15 mouse cellular contexts compared by ENCODE assay signal in genomic region chr5:26157396-26158170, GRCm38 (mm10). TPM values are rescaled to one million over a fixed set of nuclear protein-coding genes. Genes with fewer than 3 reads are reported as not detected.
A peak's percentile ranks its signal among the peaks of the same experiment; 100 is the strongest.
DNase-seq lines count a peak whose midpoint lies in the region; ATAC-seq and TF ChIP-seq lines count a peak whose summit lies in the region.
"Had no signal": no experiment of that assay in that cellular context is flagged by ENCODE, and none has a peak within 500 bp of the region (broad histone marks: within the 10 kb centered on the region; RNA-seq: fewer than 3 reads in every experiment).

No protein-coding gene starts in this region.

- H3K4me1 ChIP-seq in heart, embryonic 10.5 days = no peaks in the 10 kb centered on the region
- no peaks in the 10 kb centered on the region for H3K4me1 ChIP-seq in heart, embryonic 11.5 days (ENCODE audit: control insufficient read depth, insufficient read depth, low read length)
- no peaks in the 10 kb centered on the region for H3K4me1 ChIP-seq in midbrain, postnatal 0 days (ENCODE audit: insufficient read depth, low read length)
- no peaks in the 10 kb centered on the region for H3K4me1 ChIP-seq in midbrain, embryonic 10.5 days
- H3K4me1 ChIP-seq in hindbrain, embryonic 10.5 days (replicated peaks) = no peaks in the 10 kb centered on the region
- H3K4me1 ChIP-seq: limb, embryonic 15.5 days; stomach, embryonic 15.5 days had no signal

- no peak overlapping the region for H3K4me3 ChIP-seq in heart, embryonic 10.5 days
- H3K4me3 ChIP-seq in heart, embryonic 11.5 days (ENCODE audit: low read depth, low read length) = no peak overlapping the region
- no peak overlapping the region for H3K4me3 ChIP-seq in midbrain, postnatal 0 days (ENCODE audit: low read depth, low read length)
- H3K4me3 ChIP-seq in midbrain, embryonic 10.5 days = no peak overlapping the region
- no peak overlapping the region for H3K4me3 ChIP-seq in hindbrain, embryonic 10.5 days
- H3K4me3 ChIP-seq: limb, embryonic 15.5 days; stomach, embryonic 15.5 days had no signal

- ATAC-seq in heart, embryonic 11.5 days (replicated peaks; ENCODE audit: insufficient number of reproducible peaks, low FRiP score, low TSS enrichment) = no peak
- ATAC-seq in midbrain, postnatal 0 days (ENCODE audit: low FRiP score) = no peak
- ATAC-seq: intestine, embryonic 16.5 days; midbrain, embryonic 16.5 days had no signal

- no peak overlapping the region for H3K9ac ChIP-seq in heart, embryonic 11.5 days (ENCODE audit: low read depth, low read length)
- H3K9ac ChIP-seq in midbrain, postnatal 0 days (replicated peaks; ENCODE audit: low read length, poor library complexity, severe bottlenecking) = no peak overlapping the region
- H3K9ac ChIP-seq: limb, embryonic 15.5 days; stomach, embryonic 15.5 days had no signal

- no peaks in the 10 kb centered on the region for H3K27me3 ChIP-seq in heart, embryonic 10.5 days (ENCODE audit: insufficient read depth, poor library complexity, severe bottlenecking)
- no peaks in the 10 kb centered on the region for H3K27me3 ChIP-seq in heart, embryonic 11.5 days (ENCODE audit: control insufficient read depth, insufficient read depth, low read length)
- no peaks in the 10 kb centered on the region for H3K27me3 ChIP-seq in midbrain, postnatal 0 days (ENCODE audit: insufficient read depth, low read length)
- H3K27me3 ChIP-seq in midbrain, embryonic 10.5 days (ENCODE audit: low read depth, poor library complexity, severe bottlenecking) = no peaks in the 10 kb centered on the region
- no peaks in the 10 kb centered on the region for H3K27me3 ChIP-seq in hindbrain, embryonic 10.5 days (ENCODE audit: insufficient read depth, poor library complexity, severe bottlenecking)
- H3K27me3 ChIP-seq: limb, embryonic 15.5 days; stomach, embryonic 15.5 days had no signal

- H3K27ac ChIP-seq in heart, embryonic 10.5 days = no peak overlapping the region
- no peak overlapping the region for H3K27ac ChIP-seq in heart, embryonic 11.5 days (ENCODE audit: low read depth, low read length)
- H3K27ac ChIP-seq in midbrain, postnatal 0 days (ENCODE audit: low read depth, low read length) = no peak overlapping the region
- H3K27ac ChIP-seq in midbrain, embryonic 10.5 days (replicated peaks) = no peak overlapping the region
- H3K27ac ChIP-seq in hindbrain, embryonic 10.5 days = no peak overlapping the region
- H3K27ac ChIP-seq: limb, embryonic 15.5 days; stomach, embryonic 15.5 days had no signal

- H3K4me2 ChIP-seq in heart, embryonic 11.5 days = no peak overlapping the region
- no peak overlapping the region for H3K4me2 ChIP-seq in midbrain, postnatal 0 days (ENCODE audit: low read depth, low read length, poor library complexity, severe bottlenecking)
- H3K4me2 ChIP-seq: limb, embryonic 15.5 days; stomach, embryonic 15.5 days had no signal

- TF ChIP-seq CTCF in midbrain, postnatal 0 days (IDR thresholded peaks at IDR 0.05) = no peak

- WGBS in heart, embryonic 10.5 days = 83% methylated on average over 10 of the region's 10 CpGs
- 69% methylated on average over 10 of the region's 10 CpGs for WGBS in heart, embryonic 11.5 days (ENCODE audit: insufficient replicate concordance)
- 72% methylated on average over 10 of the region's 10 CpGs for WGBS in midbrain, postnatal 0 days
- WGBS in midbrain, embryonic 10.5 days = 92% methylated on average over 10 of the region's 10 CpGs
- 86% methylated on average over 10 of the region's 10 CpGs for WGBS in hindbrain, embryonic 10.5 days

- H3K9me3 ChIP-seq in heart, embryonic 10.5 days = no peaks in the 10 kb centered on the region
- no peaks in the 10 kb centered on the region for H3K9me3 ChIP-seq in heart, embryonic 11.5 days (replicated peaks; ENCODE audit: control insufficient read depth, low read length)
- H3K9me3 ChIP-seq in midbrain, postnatal 0 days (ENCODE audit: low read length) = no peaks in the 10 kb centered on the region
- H3K9me3 ChIP-seq in midbrain, embryonic 10.5 days (replicated peaks) = no peaks in the 10 kb centered on the region
- H3K9me3 ChIP-seq in hindbrain, embryonic 10.5 days = no peaks in the 10 kb centered on the region
- H3K9me3 ChIP-seq: limb, embryonic 15.5 days; stomach, embryonic 15.5 days had no signal

- DNase-seq in heart, embryonic 10.5 days (ENCODE audit: low spot score) = peak; percentile 64
- DNase-seq in midbrain, postnatal 0 days (ENCODE audit: low spot score) = peak; percentile 28
- no peak for DNase-seq in midbrain, embryonic 10.5 days (ENCODE audit: low spot score)
- peak; percentile 84 for DNase-seq in adrenal gland, postnatal 10 days
- DNase-seq in lung, postnatal 36 days = peak; percentile 21
- no peak for DNase-seq in hindbrain, embryonic 10.5 days (ENCODE audit: low spot score)
- DNase-seq: cerebellum, postnatal 25 days had no signal

- no peaks in the 10 kb centered on the region for H3K36me3 ChIP-seq in heart, embryonic 10.5 days
- H3K36me3 ChIP-seq in heart, embryonic 11.5 days (ENCODE audit: control insufficient read depth, insufficient read depth, low read length) = no peaks in the 10 kb centered on the region
- H3K36me3 ChIP-seq in midbrain, postnatal 0 days (ENCODE audit: insufficient read depth, low read length) = no peaks in the 10 kb centered on the region
- H3K36me3 ChIP-seq in midbrain, embryonic 10.5 days = no peaks in the 10 kb centered on the region
- H3K36me3 ChIP-seq in hindbrain, embryonic 10.5 days = no peaks in the 10 kb centered on the region
- H3K36me3 ChIP-seq: limb, embryonic 15.5 days; stomach, embryonic 15.5 days had no signal

RNA-seq across cellular contexts. Expression of gene Gm10220, which starts 36.4 kb away (rescaled TPM):
- polyA plus RNA-seq in heart, embryonic 10.5 days (2016; fragmentation: Nextera tagmentation; extraction: Ambion mirVana) = not detected in 2 replicates
- not detected in 2 replicates for polyA plus RNA-seq in heart, embryonic 11.5 days (2014; fragmentation: Nextera tagmentation; extraction: Ambion mirVana)
- not detected in 2 replicates for total RNA-seq in midbrain, postnatal 0 days (2014; rRNA removed)
- 0.27 TPM in 1 of 2 replicates, not detected in the other for polyA plus RNA-seq in midbrain, postnatal 0 days (2015; fragmentation: Nextera tagmentation; extraction: Ambion mirVana)
- not detected in 2 replicates for polyA plus RNA-seq in midbrain, embryonic 10.5 days (2016; fragmentation: Nextera tagmentation; extraction: Ambion mirVana)
- total RNA-seq in adrenal gland, postnatal 10 days (2021) = not detected
- not detected in 2 replicates for polyA plus RNA-seq in hindbrain, embryonic 10.5 days (2016; fragmentation: Nextera tagmentation; extraction: Ambion mirVana)
- total RNA-seq: heart, postnatal 14 days; layer of hippocampus, postnatal 10 days had no signal
- polyA plus RNA-seq: intestine, embryonic 16.5 days; lung, embryonic 16.5 days; stomach, embryonic 15.5 days had no signal

RNA-seq across cellular contexts. Expression of gene 5031410I06Rik, which starts 52.4 kb away (rescaled TPM):
- polyA plus RNA-seq in heart, embryonic 10.5 days (2016; fragmentation: Nextera tagmentation; extraction: Ambion mirVana) = 0.33 TPM in 1 of 2 replicates, not detected in the other
- polyA plus RNA-seq in heart, embryonic 11.5 days (2014; fragmentation: Nextera tagmentation; extraction: Ambion mirVana) = not detected in 2 replicates
- total RNA-seq in midbrain, postnatal 0 days (2014; rRNA removed) = not detected in 2 replicates
- polyA plus RNA-seq in midbrain, postnatal 0 days (2015; fragmentation: Nextera tagmentation; extraction: Ambion mirVana) = 0.25 and 0.28 TPM in 2 replicates
- not detected in 2 replicates for polyA plus RNA-seq in midbrain, embryonic 10.5 days (2016; fragmentation: Nextera tagmentation; extraction: Ambion mirVana)
- total RNA-seq in adrenal gland, postnatal 10 days (2021) = not detected
- 0.07 and 0.09 TPM in 2 replicates for polyA plus RNA-seq in hindbrain, embryonic 10.5 days (2016; fragmentation: Nextera tagmentation; extraction: Ambion mirVana)
- total RNA-seq: heart, postnatal 14 days; layer of hippocampus, postnatal 10 days had no signal
- polyA plus RNA-seq: intestine, embryonic 16.5 days; limb, embryonic 15.5 days; lung, embryonic 16.5 days; stomach, embryonic 15.5 days had no signal

Comparison
In these comparisons a context has a peak if more than half of its experiments do, and no peak if none do; other contexts are left out.
1. DNase-seq: peak in heart, embryonic 10.5 days (single experiment), midbrain, postnatal 0 days (single experiment), adrenal gland, postnatal 10 days (single experiment) and lung, postnatal 36 days (single experiment); none in midbrain, embryonic 10.5 days (single experiment) and hindbrain, embryonic 10.5 days (single experiment).